ENCODE assay signal across 21 mouse cellular contexts in the genomic region with DNA sequence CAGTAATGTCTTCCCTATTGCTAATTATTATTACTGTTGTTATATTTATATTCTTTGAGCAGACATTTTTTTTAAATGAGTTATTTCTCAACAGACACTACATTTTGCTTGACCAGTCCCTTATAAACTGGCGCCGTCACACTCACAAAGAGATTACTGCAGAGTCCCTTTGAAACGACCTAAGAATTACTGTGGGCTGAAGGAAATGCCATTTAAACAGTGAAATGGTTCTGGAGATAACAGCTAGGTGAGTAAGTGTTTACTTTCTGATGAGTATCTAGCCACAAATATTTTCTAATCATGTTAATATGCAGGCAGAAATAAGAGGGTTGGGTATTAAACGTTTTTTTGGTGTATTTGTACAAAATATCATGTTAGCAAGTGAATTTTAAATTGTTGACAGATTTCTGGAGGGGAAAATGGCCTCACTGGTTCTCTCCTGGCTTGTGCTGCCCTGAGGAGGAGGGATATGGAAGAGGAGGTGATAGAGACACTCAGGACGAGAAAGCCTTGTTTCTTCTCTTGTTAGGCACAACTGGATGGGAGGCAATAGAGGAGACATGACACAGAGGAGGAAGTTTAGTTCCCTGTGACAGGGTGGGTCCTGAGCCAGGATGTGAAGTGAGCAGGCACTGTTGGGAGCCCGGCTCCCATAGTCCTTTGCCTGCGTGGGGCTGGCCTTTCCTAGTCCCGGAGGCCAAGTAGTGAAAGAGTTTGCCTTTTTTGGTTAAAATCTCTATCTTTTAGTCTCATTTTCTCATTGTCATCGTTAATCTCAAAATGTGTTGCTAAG. TPM values are rescaled to one million over a fixed set of nuclear protein-coding genes. Genes with fewer than 3 reads are reported as not detected.
A peak's percentile ranks its signal among the peaks of the same experiment; 100 is the strongest.
DNase-seq lines count a peak whose midpoint lies in the region; ATAC-seq and TF ChIP-seq lines count a peak whose summit lies in the region.
"Had no signal": no experiment of that assay in that cellular context is flagged by ENCODE, and none has a peak within 500 bp of the region (broad histone marks: within the 10 kb centered on the region; RNA-seq: fewer than 3 reads in every experiment).

No protein-coding gene starts in this region.

- H3K27me3 ChIP-seq in intestine, embryonic 15.5 days (replicated peaks): no peaks in the 10 kb centered on the region
- no peaks in the 10 kb centered on the region for H3K27me3 ChIP-seq in intestine, postnatal 0 days (replicated peaks; ENCODE audit: control insufficient read depth, insufficient read depth, low read length)
- H3K27me3 ChIP-seq in stomach, embryonic 14.5 days (ENCODE audit: control insufficient read depth, insufficient read depth, low read length): no peaks in the 10 kb centered on the region
- H3K27me3 ChIP-seq in liver, postnatal 0 days (ENCODE audit: insufficient read depth, low read length): no peaks in the 10 kb centered on the region
- H3K27me3 ChIP-seq in midbrain, embryonic 10.5 days (ENCODE audit: low read depth, poor library complexity, severe bottlenecking): no peaks in the 10 kb centered on the region
- no peaks in the 10 kb centered on the region for H3K27me3 ChIP-seq in kidney, embryonic 14.5 days (ENCODE audit: control insufficient read depth, insufficient read depth, low read length)
- H3K27me3 ChIP-seq: CH12.LX; embryonic facial prominence, embryonic 15.5 days; forebrain, embryonic 12.5 days; heart, embryonic 12.5 days had no signal

- TF ChIP-seq EP300 in liver, postnatal 0 days (IDR thresholded peaks at IDR 0.05; ENCODE audit: low read depth): no peak

- 0 out of 2 replicates have a peak, but pooled peaks cover 2% of the 10 kb centered on the region for H3K4me1 ChIP-seq in intestine, embryonic 15.5 days (replicated peaks)
- no peaks in the 10 kb centered on the region for H3K4me1 ChIP-seq in intestine, postnatal 0 days (replicated peaks; ENCODE audit: control insufficient read depth, insufficient read depth, low read length)
- H3K4me1 ChIP-seq in embryonic fibroblast, embryonic 13.5 days (ENCODE audit: control insufficient read depth, insufficient read depth, low read length): peaks cover 6% of the 10 kb centered on the region; the same call in 1 of the 2 replicates
- H3K4me1 ChIP-seq in stomach, embryonic 14.5 days (ENCODE audit: control insufficient read depth, insufficient read depth, low read length): no peaks in the 10 kb centered on the region
- H3K4me1 ChIP-seq in liver, postnatal 0 days (ENCODE audit: insufficient read depth): no peaks in the 10 kb centered on the region
- H3K4me1 ChIP-seq in midbrain, embryonic 10.5 days: no peaks in the 10 kb centered on the region
- no peaks in the 10 kb centered on the region for H3K4me1 ChIP-seq in kidney, embryonic 14.5 days (ENCODE audit: control insufficient read depth, insufficient read depth, low read length)
- H3K4me1 ChIP-seq: embryonic facial prominence, embryonic 15.5 days; forebrain, embryonic 12.5 days; heart, embryonic 12.5 days had no signal

- ATAC-seq in intestine, embryonic 15.5 days: peak; percentile 49
- no peak for ATAC-seq in intestine, postnatal 0 days
- peak; percentile 58; the same call in 1 of the 2 replicates for ATAC-seq in stomach, embryonic 14.5 days (ENCODE audit: insufficient number of reproducible peaks, insufficient read depth, low FRiP score, low read depth)
- ATAC-seq in liver, postnatal 0 days: no peak
- ATAC-seq in kidney, embryonic 14.5 days (ENCODE audit: low FRiP score, low TSS enrichment): no peak
- ATAC-seq: forebrain, embryonic 16.5 days; hindbrain, embryonic 16.5 days had no signal

- no peak for TF ChIP-seq CTCF in intestine, postnatal 0 days (IDR thresholded peaks at IDR 0.05; ENCODE audit: low read depth)
- TF ChIP-seq CTCF in embryonic fibroblast, embryonic 13.5 days (IDR thresholded peaks at IDR 0.05; ENCODE audit: borderline replicate concordance, insufficient read depth, low read length): no peak
- TF ChIP-seq CTCF in liver, postnatal 0 days (IDR thresholded peaks at IDR 0.05; ENCODE audit: low read depth): no peak

- no peak for TF ChIP-seq POLR2A in embryonic fibroblast, embryonic 13.5 days (IDR thresholded peaks at IDR 0.05; ENCODE audit: low read depth, low read length)

- DNase-seq in 3T3-L1 (ENCODE audit: low read depth, low spot score): peak; percentile 33
- DNase-seq in liver, postnatal 0 days: no peak
- DNase-seq in midbrain, embryonic 10.5 days (ENCODE audit: low spot score): no peak
- DNase-seq: adrenal gland, adult 8-10 months; adrenal gland, postnatal 36 days; cerebellum, adult 2 months; cerebellum, postnatal 10 days; embryo, embryonic 11 days; gastrocnemius, postnatal 10 days; heart, postnatal 36 days had no signal

- WGBS in intestine, embryonic 15.5 days: 60% methylated on average over 9 of the region's 9 CpGs
- WGBS in intestine, postnatal 0 days: 49% methylated on average over 9 of the region's 9 CpGs
- 55% methylated on average over 9 of the region's 9 CpGs for WGBS in stomach, embryonic 14.5 days
- 62% methylated on average over 9 of the region's 9 CpGs for WGBS in liver, postnatal 0 days (ENCODE audit: insufficient replicate concordance)
- 78% methylated on average over 9 of the region's 9 CpGs for WGBS in midbrain, embryonic 10.5 days
- WGBS in kidney, embryonic 14.5 days: 75% methylated on average over 9 of the region's 9 CpGs

- no peak overlapping the region for H3K4me2 ChIP-seq in intestine, embryonic 15.5 days (replicated peaks)
- H3K4me2 ChIP-seq in intestine, postnatal 0 days (replicated peaks; ENCODE audit: low read depth): no peak overlapping the region
- H3K4me2 ChIP-seq in stomach, embryonic 14.5 days (replicated peaks; ENCODE audit: low read depth, low read length): no peak overlapping the region
- H3K4me2 ChIP-seq in liver, postnatal 0 days (ENCODE audit: low read depth, low read length): no peak overlapping the region
- no peak overlapping the region for H3K4me2 ChIP-seq in kidney, embryonic 14.5 days (replicated peaks; ENCODE audit: low read depth, low read length)
- H3K4me2 ChIP-seq: embryonic facial prominence, embryonic 15.5 days; forebrain, embryonic 12.5 days; heart, embryonic 12.5 days had no signal

- no peak overlapping the region for H3K9ac ChIP-seq in intestine, embryonic 15.5 days
- H3K9ac ChIP-seq in intestine, postnatal 0 days (ENCODE audit: low read depth, low read length): no peak overlapping the region
- no peak overlapping the region for H3K9ac ChIP-seq in stomach, embryonic 14.5 days (replicated peaks; ENCODE audit: low read depth, low read length)
- H3K9ac ChIP-seq in liver, postnatal 0 days (replicated peaks): no peak overlapping the region
- H3K9ac ChIP-seq in kidney, embryonic 14.5 days (ENCODE audit: low read depth, low read length): no peak overlapping the region
- H3K9ac ChIP-seq: embryonic facial prominence, embryonic 15.5 days; forebrain, embryonic 12.5 days; heart, embryonic 12.5 days had no signal

- H3K4me3 ChIP-seq in intestine, embryonic 15.5 days (replicated peaks): no peak overlapping the region
- no peak overlapping the region for H3K4me3 ChIP-seq in intestine, postnatal 0 days (ENCODE audit: low read depth, low read length)
- no peak overlapping the region for H3K4me3 ChIP-seq in embryonic fibroblast, embryonic 13.5 days (ENCODE audit: insufficient read depth, low read length)
- no peak overlapping the region for H3K4me3 ChIP-seq in stomach, embryonic 14.5 days (ENCODE audit: low read depth, low read length)
- no peak overlapping the region for H3K4me3 ChIP-seq in liver, postnatal 0 days (ENCODE audit: low read depth, low read length)
- no peak overlapping the region for H3K4me3 ChIP-seq in midbrain, embryonic 10.5 days
- H3K4me3 ChIP-seq in kidney, embryonic 14.5 days (ENCODE audit: low read length): no peak overlapping the region
- H3K4me3 ChIP-seq: embryonic facial prominence, embryonic 15.5 days; forebrain, embryonic 12.5 days; heart, embryonic 12.5 days had no signal

- no peak overlapping the region for H3K27ac ChIP-seq in intestine, embryonic 15.5 days
- no peak overlapping the region for H3K27ac ChIP-seq in intestine, postnatal 0 days (ENCODE audit: low read depth, low read length)
- H3K27ac ChIP-seq in embryonic fibroblast, embryonic 13.5 days (ENCODE audit: insufficient read depth, low read length): peak overlapping the region; percentile 47
- H3K27ac ChIP-seq in stomach, embryonic 14.5 days (ENCODE audit: low read length): no peak overlapping the region
- no peak overlapping the region for H3K27ac ChIP-seq in liver, postnatal 0 days (ENCODE audit: low read depth)
- H3K27ac ChIP-seq in midbrain, embryonic 10.5 days (replicated peaks): no peak overlapping the region
- no peak overlapping the region for H3K27ac ChIP-seq in kidney, embryonic 14.5 days (ENCODE audit: low read depth, low read length)
- H3K27ac ChIP-seq: embryonic facial prominence, embryonic 15.5 days; forebrain, embryonic 12.5 days had no signal

- H3K9me3 ChIP-seq in intestine, embryonic 15.5 days: no peaks in the 10 kb centered on the region
- H3K9me3 ChIP-seq in intestine, postnatal 0 days (ENCODE audit: control insufficient read depth): no peaks in the 10 kb centered on the region
- no peaks in the 10 kb centered on the region for H3K9me3 ChIP-seq in stomach, embryonic 14.5 days (ENCODE audit: control insufficient read depth, low read depth, low read length)
- H3K9me3 ChIP-seq in liver, postnatal 0 days (ENCODE audit: low read length): no peaks in the 10 kb centered on the region
- no peaks in the 10 kb centered on the region for H3K9me3 ChIP-seq in midbrain, embryonic 10.5 days (replicated peaks)
- H3K9me3 ChIP-seq in kidney, embryonic 14.5 days (ENCODE audit: control insufficient read depth, low read length): no peaks in the 10 kb centered on the region
- H3K9me3 ChIP-seq: embryonic facial prominence, embryonic 15.5 days; forebrain, embryonic 12.5 days; heart, embryonic 12.5 days had no signal

- no peaks in the 10 kb centered on the region for H3K36me3 ChIP-seq in intestine, embryonic 15.5 days
- H3K36me3 ChIP-seq in intestine, postnatal 0 days (ENCODE audit: control insufficient read depth, insufficient read depth): no peaks in the 10 kb centered on the region
- H3K36me3 ChIP-seq in stomach, embryonic 14.5 days (ENCODE audit: control insufficient read depth, insufficient read depth, low read length): no peaks in the 10 kb centered on the region
- H3K36me3 ChIP-seq in liver, postnatal 0 days (replicated peaks; ENCODE audit: insufficient read depth, low read length): no peaks in the 10 kb centered on the region
- H3K36me3 ChIP-seq in midbrain, embryonic 10.5 days: no peaks in the 10 kb centered on the region
- no peaks in the 10 kb centered on the region for H3K36me3 ChIP-seq in kidney, embryonic 14.5 days (ENCODE audit: control insufficient read depth, insufficient read depth, low read length)
- H3K36me3 ChIP-seq: embryonic facial prominence, embryonic 15.5 days; forebrain, embryonic 12.5 days; heart, embryonic 12.5 days had no signal

RNA-seq across cellular contexts. Expression of a gene that starts 14.8 kb away (rescaled TPM):
- polyA plus RNA-seq in intestine, embryonic 15.5 days (2015; fragmentation: Nextera tagmentation; extraction: Ambion mirVana): 26.8 and 28.7 TPM in 2 replicates
- 38.7 and 40.7 TPM in 2 replicates for polyA plus RNA-seq in intestine, postnatal 0 days (2015; fragmentation: Nextera tagmentation; extraction: Ambion mirVana)
- polyA plus RNA-seq in embryonic fibroblast, embryonic 13.5 days (2011; ENCODE audit: insufficient read length, low read depth, missing spikeins): 22.5 and 30.4 TPM in 2 replicates
- polyA plus RNA-seq in stomach, embryonic 14.5 days (2014; fragmentation: Nextera tagmentation; extraction: Ambion mirVana): 51.8 and 56.1 TPM in 2 replicates
- polyA plus RNA-seq in liver, postnatal 0 days (2015; fragmentation: Nextera tagmentation; extraction: Ambion mirVana): 8.4 and 10.4 TPM in 2 replicates
- polyA plus RNA-seq in midbrain, embryonic 10.5 days (2016; fragmentation: Nextera tagmentation; extraction: Ambion mirVana): 9.0 and 10.2 TPM in 2 replicates
- 39.1 and 102 TPM in 2 replicates for polyA plus RNA-seq in kidney, embryonic 14.5 days (2014; fragmentation: Nextera tagmentation; extraction: Ambion mirVana)

Comparison
In these comparisons a context has a peak if more than half of its experiments do, and no peak if none do; other contexts are left out.
1. ATAC-seq: peak in intestine, embryonic 15.5 days (single experiment) and stomach, embryonic 14.5 days (single experiment); none in intestine, postnatal 0 days (single experiment), liver, postnatal 0 days (single experiment) and kidney, embryonic 14.5 days (single experiment).